Mouse (Mus musculus) embryo, embryonic 10.5 days (tissue): ENCODE measurements around the gene Syce3.
"Not testable (repeated sequence)": the region's sequence is repeated elsewhere in the genome, so short reads cannot be mapped to it uniquely, and the experiment has no call there.

Experiments used
- DNase-seq: peaks from one replicate; pipeline ENCODE4 v3.0.0-alpha.2; 2015; ENCODE audit warnings: low spot score

Gene Syce3

DNA sequence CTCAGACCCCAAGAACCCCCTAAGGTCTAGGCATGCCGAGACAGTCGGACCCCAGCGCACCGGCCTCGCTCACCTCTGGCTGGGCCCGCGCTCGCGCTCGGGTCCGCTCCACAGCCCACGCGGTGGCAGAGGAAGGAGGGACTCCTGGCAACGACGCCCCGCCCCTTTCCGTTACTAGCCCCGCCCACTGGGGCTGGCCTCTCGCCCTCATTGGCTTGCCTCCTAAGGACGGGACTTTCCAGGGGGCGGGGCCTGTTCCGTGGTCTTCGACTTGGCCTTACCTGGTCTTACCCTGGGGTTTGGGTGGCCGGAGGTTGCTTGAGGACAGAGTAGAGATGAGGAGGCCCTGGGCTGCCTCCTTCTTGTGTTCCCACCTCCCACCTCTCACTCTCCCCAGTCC, at the start of gene Syce3:
Syce3 (minus strand) TSS at position 386 of the 400 bp plus-strand sequence.
- no peak for DNase-seq

DNA sequence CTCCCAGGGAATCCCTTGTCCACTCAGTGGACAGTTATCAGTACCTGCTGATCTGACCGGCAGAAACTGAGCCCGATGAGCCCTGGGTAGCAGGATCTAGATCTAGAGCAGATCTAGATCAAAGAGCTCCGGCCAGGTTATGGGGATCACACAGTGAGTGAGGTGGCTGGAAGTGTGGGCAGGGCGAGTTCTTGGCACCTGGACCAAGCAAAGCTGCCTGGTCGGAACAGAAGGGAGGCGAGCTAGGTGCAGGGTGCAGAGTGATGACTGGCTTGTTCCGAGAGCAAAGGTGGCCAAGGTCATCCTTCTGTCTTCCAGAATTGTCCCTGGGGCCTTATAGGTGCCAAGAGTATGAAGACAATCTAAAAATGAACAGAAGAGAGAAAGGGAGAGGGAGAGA, 49.5 kb upstream of the Syce3 start:
- DNase-seq, result no peak

DNA sequence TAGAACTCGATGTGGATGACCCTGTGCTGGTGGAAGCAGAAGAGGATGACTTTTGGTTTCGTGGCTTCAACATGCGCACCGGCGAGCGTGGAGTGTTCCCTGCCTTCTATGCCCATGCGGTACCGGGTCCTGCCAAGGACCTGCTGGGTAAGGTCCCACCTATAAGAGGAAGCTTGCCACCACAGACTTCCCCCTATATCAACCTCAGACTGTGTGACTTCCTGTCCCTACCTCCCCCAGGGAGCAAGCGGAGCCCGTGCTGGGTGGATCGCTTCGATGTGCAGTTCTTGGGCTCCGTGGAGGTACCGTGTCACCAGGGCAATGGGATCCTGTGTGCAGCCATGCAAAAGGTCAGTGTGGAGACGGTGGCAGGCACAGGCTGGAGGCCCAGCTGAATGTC, 48.6 kb upstream of the Syce3 start:
- no peak for DNase-seq

DNA sequence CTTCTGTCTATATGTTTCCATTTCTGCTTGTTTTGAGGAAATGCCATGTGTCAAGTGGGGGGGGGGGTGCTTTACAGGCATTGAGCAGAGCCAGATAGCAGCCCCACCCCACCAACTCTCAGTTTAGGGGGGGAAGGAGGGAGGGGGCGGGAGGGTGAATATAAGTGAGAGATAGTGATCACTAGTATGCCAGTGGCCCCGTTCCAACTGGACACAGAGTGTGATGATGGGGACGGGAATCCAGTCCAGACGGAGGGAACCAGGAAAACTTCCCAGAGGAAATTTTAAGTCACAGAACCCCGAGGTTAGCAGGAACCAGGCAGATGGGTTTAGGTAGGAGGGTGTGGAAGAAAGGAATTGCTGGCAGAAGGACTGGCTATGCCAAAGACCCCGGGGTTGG, 45.3 kb upstream of the Syce3 start:
- no peak for DNase-seq

DNA sequence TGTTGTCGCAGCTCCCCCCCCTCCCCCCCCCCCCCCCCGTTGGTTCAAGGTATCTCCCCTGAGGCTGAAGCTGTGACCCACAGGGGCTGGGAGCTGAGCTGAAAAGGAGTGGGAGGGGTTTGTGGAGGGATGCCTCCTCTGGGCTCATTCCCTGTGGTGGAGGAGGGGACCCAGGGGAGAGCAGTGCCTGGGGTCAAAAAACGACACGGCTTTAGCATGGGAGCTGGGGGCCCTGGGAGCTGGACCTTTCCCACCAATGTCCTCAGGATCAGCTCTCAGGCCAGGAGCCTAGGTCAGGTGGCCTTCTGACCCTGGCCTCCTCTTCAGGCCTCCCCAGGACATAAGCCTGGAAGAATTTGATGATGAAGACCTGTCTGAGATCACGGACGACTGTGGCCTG, 44.6 kb upstream of the Syce3 start:
- DNase-seq, result no peak

DNA sequence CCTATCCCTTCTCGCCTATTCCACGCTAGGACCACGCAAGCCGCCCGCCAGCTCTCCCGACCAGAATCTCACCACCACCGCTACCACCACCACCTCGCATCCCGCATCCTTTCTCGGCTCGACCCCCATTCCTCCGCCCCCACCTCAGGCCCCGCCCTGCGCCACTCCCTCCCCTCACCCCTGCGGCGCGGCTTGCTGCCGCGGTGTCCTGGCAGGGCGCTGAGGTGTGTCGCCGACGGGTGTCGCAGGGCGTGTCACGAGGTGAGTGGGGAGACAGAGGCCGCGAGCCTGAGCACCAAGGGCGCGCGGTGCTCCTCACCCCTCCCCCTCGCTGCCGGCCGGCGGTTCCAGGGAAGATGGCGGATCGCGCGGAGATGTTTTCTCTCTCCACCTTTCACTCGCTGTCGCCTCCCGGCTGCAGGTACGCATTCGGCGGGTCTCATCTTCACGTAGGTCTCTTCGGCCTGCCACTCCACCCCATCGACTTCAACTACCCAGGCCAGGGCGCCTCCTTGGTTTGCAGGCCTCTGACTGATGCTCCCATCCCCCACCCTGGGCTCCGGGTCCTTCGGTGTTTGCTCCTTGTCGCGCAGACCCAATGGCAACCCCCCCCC, 43.7 kb upstream of the Syce3 start, which contains the start of gene Mapk8ip2:
Mapk8ip2 (plus strand) TSS at position 49 of the 614 bp plus-strand sequence.
- DNase-seq, result peak; percentile 43

DNA sequence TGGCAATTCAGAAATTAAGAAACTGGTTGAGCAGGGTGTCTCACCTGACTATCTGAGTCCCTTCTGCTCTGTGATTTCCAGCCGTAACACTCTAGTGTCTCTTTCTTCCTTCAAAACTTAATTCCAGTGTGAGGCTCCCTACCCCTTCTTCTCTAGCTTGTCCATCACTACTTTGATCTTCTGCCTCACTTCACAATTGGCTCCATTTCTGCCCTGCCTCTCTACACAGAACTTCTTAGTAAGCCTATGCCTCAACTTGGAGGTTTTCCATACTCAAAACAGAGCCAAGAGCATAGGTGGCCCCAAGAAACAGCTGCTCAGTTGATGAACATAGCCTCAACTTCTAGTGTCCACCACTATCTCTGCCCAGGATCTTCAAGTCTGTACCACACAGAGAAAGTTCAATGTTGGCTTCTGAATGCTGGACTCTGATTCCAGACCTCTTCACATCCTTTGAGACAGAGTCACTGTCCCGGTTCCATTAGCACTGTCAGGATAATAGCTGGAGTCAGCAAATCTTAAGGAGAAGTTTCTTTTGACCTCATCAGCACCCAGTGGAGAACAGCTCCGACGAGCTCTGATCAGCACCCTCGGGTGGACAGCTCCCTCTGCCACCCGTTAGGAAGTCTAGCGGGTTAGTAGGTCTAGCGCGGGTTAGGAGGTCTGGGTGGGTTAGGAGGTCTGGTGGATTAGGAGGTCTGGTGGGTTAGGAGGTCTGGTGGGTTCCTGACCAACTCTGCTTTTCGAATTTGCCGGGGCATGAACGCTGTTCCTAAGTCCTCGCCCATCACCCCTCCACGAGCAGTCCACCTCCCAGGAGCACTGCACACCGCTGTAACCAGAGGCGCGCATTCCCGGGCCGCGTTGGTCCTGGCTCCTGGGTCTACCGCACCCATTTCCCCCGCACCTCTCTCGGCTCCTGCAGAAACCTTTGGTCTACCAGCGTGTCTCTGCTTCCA, 42.9 kb upstream of the Syce3 start:
- peak; percentile 78 for DNase-seq

DNA sequence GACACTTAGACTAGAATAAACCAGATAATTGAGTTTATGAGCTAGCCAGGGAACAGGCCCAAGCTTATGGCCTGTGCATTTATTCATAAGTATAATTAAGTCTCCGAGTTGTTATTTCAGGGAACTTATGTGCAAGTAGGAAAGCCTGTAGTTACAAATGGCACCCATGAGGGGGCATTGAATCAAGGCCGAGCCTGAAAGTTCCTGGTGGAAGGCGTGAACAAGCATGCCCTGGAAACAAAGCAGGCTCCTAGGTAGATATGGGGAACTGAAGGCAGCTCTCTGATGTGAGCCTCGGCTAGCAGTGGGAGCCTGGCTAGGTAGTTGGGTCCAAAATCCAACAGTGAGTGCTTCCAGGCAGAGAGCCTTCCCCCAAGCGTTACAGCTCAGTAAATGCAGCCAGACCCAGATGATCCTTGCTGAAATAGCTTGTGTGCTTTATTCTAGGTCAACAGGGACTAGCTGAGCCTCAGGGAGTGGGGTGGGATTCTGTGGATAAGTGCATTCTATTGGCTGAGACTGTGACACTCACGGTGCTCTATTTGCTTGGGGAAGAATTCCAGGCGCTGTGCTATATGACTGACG, 32.3 kb upstream of the Syce3 start:
- peak; percentile 28 for DNase-seq

DNA sequence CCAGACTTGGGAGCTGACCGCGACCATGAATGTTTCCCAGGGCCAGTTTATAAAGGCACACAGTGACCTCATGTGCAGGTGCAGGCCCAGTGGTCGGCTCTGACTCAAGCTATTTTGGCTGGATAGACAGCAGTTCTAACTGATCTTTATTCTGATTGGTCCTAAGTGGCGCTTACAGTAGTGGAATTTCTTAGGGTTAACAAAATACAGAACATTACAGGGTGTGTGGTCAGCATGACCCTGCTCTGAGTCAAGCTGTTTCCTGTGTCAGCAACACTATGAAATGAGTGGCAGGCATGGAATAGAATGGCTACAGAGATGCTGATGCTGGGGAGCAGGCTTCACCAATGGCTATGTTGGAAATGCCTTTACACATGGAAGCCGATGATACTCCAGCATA, 25.6 kb upstream of the Syce3 start:
- DNase-seq, result no peak

DNA sequence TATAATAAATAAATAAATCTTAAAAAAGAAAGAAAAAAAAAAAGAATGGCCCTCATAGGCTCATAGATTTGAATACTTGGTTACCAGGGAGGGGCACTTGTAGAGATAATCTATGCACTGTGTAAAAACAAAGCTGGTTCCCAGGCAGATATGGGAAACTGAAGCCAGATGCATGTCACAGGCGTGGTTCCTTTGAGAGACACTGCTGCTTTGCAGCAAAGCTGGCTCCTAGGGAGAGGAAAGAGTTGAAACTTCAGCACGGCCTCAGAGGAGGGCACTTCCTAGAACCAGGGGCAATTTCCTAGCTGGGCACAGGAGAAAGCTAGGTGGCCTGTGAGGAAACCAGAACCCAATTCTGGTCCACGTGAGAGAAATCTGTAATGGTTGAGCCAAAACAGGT, 23.8 kb upstream of the Syce3 start:
- no peak for DNase-seq

DNA sequence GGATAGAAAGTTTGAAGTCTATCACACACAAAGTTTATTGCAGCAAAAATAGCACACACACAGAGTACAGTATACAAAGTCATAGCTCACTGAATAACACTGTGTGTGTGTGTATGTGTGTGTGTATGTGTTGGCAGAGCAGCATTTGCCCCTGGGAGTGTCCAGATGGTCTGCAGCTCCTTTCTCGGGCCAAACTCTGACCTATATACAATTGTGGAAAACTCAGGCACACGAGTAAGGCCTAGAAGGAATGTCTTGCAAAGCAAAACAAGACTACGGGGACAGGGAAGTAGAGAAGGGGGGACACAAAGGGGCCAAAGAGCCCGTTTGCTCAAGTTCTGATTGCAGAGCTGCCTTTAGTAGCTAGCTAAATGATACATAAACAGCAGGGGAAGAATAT, 22.6 kb upstream of the Syce3 start:
- DNase-seq, result no peak

DNA sequence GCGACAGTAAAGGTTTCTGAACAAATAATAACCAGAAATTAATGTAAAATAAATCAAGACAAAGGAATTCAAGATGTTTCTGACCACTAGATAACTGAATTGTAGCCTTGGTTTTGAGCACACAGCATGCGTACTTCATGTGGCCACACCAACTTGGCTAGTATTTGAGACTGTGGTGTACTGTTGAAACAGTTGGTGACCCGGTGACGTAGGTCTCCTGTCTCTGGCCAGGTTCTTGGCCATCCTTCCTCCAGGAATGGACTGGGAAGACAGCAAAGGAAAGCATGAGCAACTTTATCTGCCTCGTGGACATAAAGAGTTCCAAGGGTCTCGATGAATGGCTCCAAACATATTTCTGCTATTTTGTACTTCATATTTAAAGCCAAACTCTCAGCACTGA, 21.5 kb upstream of the Syce3 start:
- DNase-seq, result no peak

DNA sequence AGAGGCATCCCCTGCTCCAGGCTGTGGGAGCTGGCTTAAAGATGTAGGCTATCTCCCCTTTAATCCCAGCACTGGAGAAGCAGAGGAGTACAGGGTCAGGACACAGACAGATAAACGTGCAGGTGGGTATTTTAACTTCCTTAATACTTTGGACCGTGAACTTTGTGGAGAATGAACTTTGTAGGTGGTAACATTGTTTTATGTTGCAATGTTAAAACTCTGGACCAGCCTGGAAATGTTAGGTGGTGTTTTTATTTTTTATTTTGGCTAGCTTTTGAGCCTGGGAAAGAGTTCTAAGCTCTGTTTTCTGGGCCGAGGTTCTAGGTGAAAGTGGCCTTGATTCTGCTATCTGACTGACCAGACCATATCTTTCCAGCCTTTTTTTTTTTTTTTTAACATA, 21.0 kb upstream of the Syce3 start:
- DNase-seq, result no peak

DNA sequence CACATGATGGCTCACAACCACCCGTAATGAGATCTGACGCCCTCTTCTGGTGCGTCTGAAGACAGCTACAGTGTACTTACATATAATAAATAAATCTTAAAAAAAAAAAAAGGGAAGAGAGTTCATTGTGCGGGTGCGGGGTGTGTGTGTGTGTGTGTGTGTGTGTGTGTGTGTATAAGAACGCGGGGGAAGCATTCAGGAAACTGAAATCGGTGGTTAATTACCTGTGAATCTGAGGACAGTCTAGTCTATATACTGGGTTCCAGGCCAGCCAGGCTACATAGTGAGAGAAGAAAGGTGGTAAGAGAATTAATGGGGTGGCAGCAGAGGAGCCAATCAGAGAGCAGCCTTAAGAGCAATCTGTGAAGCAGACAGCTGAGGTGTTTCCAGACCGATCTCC, 20.5 kb upstream of the Syce3 start:
- not testable (repeated sequence) for DNase-seq

DNA sequence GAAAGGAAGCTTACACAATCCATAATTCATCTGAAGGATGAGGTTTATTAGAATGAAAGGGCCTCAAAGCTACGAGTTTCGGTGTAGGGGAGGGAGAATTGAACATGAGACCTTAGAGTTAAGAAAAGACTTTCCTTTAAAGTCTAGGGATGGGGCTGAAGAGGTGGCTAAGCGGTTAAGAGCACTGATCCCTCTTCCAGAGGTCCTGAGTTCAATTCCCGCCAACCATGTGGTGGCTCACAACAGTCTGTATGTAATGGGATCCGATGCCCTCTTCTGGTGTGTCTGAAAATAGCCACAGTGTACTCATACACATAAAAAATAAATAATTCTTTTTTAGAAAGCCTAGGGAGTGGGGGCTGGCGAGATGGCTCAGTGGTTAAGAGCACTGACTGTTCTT, 20.0 kb upstream of the Syce3 start:
- DNase-seq, result peak; percentile 20

DNA sequence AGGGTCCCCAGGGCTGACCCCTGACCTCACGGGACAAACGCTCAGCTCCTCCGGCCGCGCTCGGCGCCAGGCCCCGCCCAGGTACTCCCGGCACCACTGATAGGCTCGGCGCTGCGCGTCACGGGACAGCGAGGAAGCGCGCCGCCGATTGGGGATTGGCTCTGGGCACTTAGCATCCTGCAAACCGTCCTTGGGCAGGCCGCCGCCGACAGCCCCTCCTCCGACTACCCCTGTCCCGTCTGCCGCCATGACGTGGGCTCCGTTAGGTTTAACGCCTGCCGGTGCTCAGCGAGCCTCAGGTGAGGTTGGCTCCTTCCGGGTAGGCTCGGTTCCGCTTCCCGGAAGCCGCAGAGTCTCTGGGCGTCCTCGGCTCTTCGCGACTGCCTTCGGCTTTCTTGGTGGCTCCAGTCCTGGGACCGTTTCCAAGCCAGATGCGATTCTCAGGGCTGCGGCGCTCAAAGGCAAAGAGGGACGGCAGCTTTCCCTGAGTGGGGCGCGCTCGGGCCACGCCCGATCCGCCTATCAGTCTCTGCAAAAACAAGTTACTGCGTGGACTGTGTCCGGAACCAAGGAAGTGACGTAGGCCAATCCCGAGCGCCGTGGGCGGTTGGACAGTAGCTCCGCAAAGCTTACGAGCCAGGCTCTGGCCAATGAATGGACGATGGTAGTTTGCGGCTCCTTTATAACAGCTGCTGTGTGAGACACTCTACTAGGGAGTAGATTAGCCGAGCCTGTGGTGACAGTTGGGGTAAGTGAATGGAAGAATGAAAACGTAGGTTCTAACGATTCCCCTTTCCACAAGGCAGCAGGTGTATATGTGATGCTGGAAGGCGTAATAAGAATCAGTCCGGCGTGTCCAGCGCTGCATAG, 19.3 kb upstream of the Syce3 start, which contains the start of the genes C730034F03Rik, Gm44502 and Chkb:
C730034F03Rik (plus strand) TSS at position 238 of the 870 bp plus-strand sequence.
Gm44502 (minus strand) TSS at position 345 of the 870 bp plus-strand sequence.
Chkb (minus strand) TSS at position 557 of the 870 bp plus-strand sequence.
- DNase-seq, result peak; percentile 95

DNA sequence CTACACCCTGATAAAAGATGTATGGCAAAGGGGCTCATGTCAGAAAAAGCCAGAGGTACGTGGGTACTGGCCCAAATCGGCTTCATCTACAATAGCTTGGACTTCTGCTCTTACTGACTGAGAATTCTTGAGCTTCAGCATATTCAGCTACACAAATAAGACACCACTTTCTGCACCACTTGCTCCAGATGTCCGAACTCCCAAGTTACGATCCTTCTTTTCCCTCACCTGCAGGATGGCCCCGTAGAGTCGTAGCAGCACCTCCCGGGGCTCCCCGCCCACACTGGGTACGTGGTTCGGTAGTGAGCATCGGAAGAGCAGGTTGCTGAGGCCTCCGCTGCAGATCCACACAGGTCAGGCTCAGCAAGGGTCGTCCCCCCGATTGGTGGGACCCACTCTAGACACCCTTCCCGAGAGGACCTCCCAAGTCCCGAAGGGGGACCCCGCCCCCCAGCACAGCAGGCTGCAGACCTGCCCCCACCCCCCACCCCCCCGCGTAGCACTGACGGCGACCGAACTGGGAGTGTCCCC, 18.6 kb upstream of the Syce3 start:
- DNase-seq, result no peak

DNA sequence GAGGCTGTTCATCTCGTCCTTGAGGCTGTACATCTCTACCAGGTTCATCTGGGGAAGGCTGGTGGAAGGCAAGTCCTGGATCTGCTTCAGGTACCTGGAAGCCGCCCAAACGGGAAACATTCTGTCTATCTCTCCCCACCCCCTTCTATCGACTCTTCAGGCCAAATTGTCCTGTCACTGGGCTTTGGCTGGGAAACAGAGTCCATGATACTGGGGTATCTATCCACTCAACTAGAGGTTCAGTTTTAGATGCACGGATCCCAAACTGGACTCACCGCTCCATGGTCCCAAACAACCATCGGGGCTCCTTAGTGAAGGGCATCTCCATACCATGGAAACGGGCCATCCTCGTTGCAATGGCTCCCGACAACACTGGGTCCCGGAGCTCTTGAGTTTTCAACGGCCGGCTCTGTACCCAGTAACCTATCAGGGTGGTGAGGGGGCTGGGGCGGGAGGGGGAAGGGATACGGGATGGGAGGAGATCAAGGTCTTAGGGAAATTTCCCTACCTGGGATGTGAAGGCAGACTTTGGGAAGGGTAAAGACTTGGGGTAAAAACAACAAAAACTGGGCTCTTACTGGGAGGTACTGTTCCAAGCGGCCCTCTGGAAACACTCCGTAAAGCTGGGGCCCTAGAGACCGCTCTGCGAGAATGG, 18.0 kb upstream of the Syce3 start:
- no peak for DNase-seq

DNA sequence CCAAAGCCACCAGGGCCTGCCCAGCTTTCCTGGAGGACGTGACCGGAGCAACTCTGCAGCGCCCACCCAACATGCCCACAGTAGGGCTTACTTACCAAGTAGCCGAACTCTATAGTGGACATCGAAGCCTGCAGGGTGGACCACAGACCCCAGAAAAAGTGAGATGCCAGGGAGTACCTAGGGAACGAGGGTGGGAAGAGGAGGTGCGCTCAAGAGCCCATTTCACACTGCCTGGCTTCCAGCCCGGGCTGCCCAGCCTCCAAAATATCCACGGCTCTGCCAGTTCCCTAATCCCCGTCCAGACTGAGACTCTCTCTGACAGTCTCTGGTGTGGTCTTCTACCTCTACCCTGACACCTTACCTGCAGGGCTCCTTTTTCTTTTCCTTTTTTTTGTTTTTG, 16.4 kb upstream of the Syce3 start:
- no peak for DNase-seq

DNA sequence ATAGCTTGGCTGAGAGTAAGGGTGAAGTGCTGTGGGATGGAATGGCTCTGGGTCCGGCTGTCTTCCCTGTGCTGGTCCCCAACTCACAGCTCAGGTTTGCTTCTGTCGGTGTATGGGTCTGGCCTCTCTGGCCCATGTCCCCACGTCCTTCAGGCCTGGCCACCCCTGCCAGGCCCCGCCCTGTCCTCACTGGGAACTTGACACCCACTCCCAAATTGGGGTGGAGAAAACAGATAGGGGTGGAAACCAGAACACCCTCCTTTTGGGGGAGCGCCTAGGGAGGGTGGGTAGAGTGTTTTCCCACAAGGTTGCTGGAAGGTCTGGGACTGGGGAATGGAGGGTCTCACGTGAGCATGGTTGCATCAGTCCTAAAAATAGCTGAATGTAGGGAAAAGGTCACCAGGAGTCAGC, 15.4 kb upstream of the Syce3 start, which contains the start of gene Cpt1b:
Cpt1b (minus strand) TSS at position 153 of the 411 bp plus-strand sequence.
- DNase-seq, result peak; percentile 18

DNA sequence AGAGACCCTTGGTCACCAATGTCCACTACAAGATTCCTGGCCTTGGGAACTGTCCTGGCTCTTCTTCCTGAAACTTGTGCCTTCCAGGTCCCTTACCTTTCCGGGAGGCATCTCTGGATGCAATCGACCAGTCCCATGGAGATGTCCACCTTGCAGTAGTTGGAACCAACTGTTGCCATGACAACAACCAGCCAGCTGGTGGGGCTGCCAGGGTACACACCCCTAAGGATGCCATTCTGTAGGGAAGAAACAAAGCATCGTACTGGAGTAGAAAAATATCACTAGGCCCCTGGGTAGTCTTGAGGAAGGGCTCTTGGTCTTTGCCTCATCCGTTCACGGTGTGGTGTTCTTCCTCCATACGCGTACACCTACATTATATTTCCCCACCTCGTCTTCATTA, 14.3 kb upstream of the Syce3 start:
- no peak for DNase-seq
